Mouse (Mus musculus): ENCODE results near the gene Dbx1. TPM values are rescaled to one million over a fixed set of nuclear protein-coding genes. Genes with fewer than 3 reads are reported as not detected.
A peak's percentile ranks its signal among the peaks of the same experiment; 100 is the strongest.

Gene Dbx1
- polyA plus RNA-seq, 1 experiment from 2014 or later = 182 TPM

DNA sequence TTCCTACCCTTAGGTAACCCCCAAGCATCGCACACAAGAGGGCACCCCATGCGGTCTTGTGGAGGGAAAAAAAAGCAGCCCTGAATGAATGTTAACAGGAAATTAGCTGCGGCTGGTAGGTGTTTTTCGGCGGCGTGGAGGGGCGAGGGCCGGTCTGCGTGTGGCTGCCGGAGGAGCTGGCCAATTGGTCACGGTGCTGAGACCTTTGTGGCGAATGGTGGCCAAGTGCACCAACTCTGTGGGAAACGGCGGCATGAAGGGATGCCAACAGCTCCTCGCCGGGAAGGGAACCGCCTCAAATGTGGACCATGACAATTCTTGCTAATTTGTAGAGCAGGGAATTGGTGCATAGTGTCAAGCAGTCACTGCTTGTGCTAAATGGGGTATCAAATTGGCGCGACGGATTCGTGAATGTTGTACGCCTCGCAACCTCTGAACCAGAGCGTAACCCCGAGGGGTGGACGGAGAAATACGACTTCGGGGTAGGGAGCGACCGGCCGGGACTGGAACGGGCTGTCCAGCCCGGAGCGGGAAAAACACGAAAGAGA is 1.5 kb downstream of the Dbx1 start:
- Histone ChIP-seq H3K9ac (ENCODE audit: low read length) (peak overlapping the region; percentile 76), H3K36me3 (ENCODE audit: control insufficient read depth, insufficient read depth, low read length) (no peaks in the 10 kb centered on the region), H3K4me1 (ENCODE audit: control insufficient read depth, insufficient read depth, low read length) (peaks cover 46% of the 10 kb centered on the region), H3K9me3 (ENCODE audit: control insufficient read depth, low read length) (no peaks in the 10 kb centered on the region), H3K27me3 (ENCODE audit: control insufficient read depth, insufficient read depth, low read length) (peaks cover 64% of the 10 kb centered on the region), H3K4me3 (ENCODE audit: low read depth, low read length) (peak overlapping the region; percentile 56), H3K27ac (ENCODE audit: low read depth, low read length) (peak overlapping the region; percentile 84), H3K4me2 (peak overlapping the region; percentile 49)
- WGBS = under 1% methylated on average over 35 of the region's 35 CpGs
- DNase-seq (ENCODE audit: low spot score, missing footprints) = peak; percentile 98
- peak; percentile 31 for ATAC-seq (ENCODE audit: low FRiP score)

DNA sequence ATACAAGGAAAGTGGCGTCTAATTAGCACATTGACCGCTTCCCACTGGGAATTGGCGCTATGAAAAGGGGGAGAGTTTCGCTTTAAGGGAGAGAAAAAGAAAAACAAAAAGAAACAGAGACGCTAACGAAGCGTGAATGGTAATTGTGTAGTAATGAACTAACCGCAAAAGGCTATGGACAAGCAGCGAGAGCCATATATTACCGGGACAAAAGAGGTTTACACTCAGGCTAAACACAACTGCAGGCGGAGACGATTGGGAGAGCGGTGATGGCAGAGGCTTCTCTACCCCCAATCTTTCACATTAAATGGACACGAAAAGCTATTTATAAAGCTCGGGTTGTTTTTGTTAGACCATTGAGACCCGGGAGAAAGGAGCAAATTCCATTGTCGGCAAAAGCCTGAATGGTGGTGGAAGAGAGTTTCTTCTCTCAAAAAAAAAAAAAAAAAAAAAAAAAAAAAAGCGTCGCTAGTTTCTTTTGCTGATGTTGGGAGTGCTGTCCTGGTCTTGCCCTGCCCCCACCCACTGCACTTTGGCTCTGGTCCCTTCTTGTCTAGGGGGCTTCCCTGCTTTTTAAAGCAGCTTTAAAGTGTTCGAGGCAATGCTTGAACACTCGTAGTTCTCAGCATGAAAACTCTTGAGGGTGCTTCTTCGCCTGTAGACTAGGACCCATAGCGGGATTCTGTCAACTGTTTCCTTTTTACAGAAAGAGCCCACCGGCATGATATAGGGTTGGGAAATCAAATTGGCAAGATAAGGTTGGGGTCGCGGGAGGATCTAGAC is 2.2 kb downstream of the Dbx1 start:
- peak; percentile 96 for DNase-seq (ENCODE audit: low spot score, missing footprints)
- H3K4me2 ChIP-seq = peak overlapping the region; percentile 49
- ATAC-seq (ENCODE audit: low FRiP score) = no peak; the same call in 1 of the 2 replicates
- H3K36me3 ChIP-seq (ENCODE audit: control insufficient read depth, insufficient read depth, low read length) = no peaks in the 10 kb centered on the region
- WGBS = under 1% methylated on average over 26 of the region's 26 CpGs
- peak overlapping the region; percentile 84 for H3K27ac ChIP-seq (ENCODE audit: low read depth, low read length)
- H3K9me3 ChIP-seq (ENCODE audit: control insufficient read depth, low read length) = no peaks in the 10 kb centered on the region
- peaks cover 42% of the 10 kb centered on the region for H3K4me1 ChIP-seq (ENCODE audit: control insufficient read depth, insufficient read depth, low read length)
- peaks cover 62% of the 10 kb centered on the region for H3K27me3 ChIP-seq (ENCODE audit: control insufficient read depth, insufficient read depth, low read length)
- peak overlapping the region; percentile 56 for H3K4me3 ChIP-seq (ENCODE audit: low read depth, low read length)
- peak overlapping the region; percentile 76 for H3K9ac ChIP-seq (ENCODE audit: low read length)

DNA sequence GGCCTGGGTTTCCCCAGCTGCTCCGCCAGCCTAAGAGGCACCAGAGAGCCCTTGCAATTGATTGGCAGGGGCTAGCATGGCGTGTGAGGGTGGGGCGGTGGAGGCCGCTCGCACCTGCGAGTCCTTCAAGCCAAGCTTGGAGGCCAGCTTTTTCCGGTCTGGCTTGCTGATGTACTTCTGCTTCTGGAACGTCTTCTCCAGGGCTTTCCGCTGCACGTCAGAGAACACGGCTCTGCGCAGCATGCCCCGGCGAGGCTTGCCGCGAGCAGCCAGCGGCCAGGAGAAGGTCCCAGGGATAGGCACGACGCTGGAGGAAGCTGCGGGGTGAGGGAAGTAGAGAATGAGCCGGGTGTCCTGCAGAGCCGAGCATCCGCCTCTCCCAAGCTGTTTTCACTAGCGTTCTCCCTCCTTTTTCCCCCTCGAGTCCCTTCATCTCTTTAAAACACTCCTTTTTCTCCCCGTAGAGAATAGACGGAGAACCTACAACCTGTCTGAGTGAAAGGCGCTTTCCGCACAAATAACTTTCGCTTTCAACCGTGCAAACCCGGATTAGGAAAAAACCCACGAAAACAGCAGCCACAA is 3.2 kb downstream of the Dbx1 start:
- Histone ChIP-seq H3K4me2 (peak overlapping the region; percentile 49), H3K9ac (ENCODE audit: low read length) (peak overlapping the region; percentile 76), H3K36me3 (ENCODE audit: control insufficient read depth, insufficient read depth, low read length) (no peaks in the 10 kb centered on the region), H3K4me3 (ENCODE audit: low read depth, low read length) (peak overlapping the region; percentile 56), H3K27ac (ENCODE audit: low read depth, low read length) (peak overlapping the region; percentile 33), H3K9me3 (ENCODE audit: control insufficient read depth, low read length) (no peaks in the 10 kb centered on the region), H3K4me1 (ENCODE audit: control insufficient read depth, insufficient read depth, low read length) (peaks cover 35% of the 10 kb centered on the region), H3K27me3 (ENCODE audit: control insufficient read depth, insufficient read depth, low read length) (peaks cover 59% of the 10 kb centered on the region)
- ATAC-seq (ENCODE audit: low FRiP score) = no peak
- WGBS = under 1% methylated on average over 33 of the region's 33 CpGs
- peak; percentile 97 for DNase-seq (ENCODE audit: low spot score, missing footprints)

DNA sequence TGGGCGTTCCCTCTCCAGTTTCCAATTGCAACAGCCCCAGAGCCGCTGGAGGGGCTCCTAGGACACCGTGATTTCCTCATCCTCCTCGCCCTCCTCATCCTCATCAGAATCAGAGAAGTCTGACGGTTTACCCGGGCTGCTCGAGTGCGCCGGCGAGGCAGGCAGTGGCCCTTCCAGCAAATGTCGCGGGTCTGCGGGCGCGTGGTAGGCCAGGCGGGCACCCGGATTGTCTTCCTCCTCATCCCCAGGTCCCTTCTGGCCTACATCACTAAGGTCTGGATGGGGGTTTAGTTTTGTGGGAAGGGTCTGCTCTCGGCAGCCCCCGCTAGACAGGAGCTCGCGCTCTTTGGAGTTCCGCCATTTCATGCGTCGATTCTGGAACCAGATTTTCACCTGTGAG is 4.3 kb downstream of the Dbx1 start:
- DNase-seq (ENCODE audit: low spot score, missing footprints) (peak; percentile 93), ATAC-seq (ENCODE audit: low FRiP score) (no peak)
- 14% methylated on average over 24 of the region's 24 CpGs for WGBS
- Histone ChIP-seq H3K4me2 (peak overlapping the region; percentile 49), H3K36me3 (ENCODE audit: control insufficient read depth, insufficient read depth, low read length) (no peaks in the 10 kb centered on the region), H3K4me1 (ENCODE audit: control insufficient read depth, insufficient read depth, low read length) (peaks cover 29% of the 10 kb centered on the region), H3K9me3 (ENCODE audit: control insufficient read depth, low read length) (no peaks in the 10 kb centered on the region), H3K9ac (ENCODE audit: low read length) (peak overlapping the region; percentile 64), H3K4me3 (ENCODE audit: low read depth, low read length) (peak overlapping the region; percentile 56), H3K27ac (ENCODE audit: low read depth, low read length) (peak overlapping the region; percentile 30), H3K27me3 (ENCODE audit: control insufficient read depth, insufficient read depth, low read length) (peaks cover 63% of the 10 kb centered on the region)

DNA sequence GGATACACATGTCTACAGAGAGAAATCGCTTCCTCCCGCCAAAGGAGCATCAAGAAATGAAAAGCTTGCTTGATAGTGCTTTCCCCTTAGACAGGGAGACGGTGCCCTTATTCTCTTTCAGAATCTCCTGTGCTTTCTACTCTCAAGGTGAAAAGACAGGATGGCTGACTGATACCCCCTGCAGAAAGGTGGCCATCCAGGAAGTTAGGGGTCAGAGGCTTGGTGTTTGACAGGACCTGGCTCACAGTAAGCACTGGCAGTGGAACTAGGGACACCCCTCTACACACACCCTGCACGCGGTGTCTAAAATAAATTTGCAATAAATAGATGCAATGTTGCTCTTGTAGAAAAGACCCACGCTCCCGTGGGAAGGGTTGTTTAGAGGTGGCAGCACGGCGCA is 4.8 kb downstream of the Dbx1 start:
- WGBS = 27% methylated on average over 9 of the region's 9 CpGs
- Histone ChIP-seq H3K9ac (ENCODE audit: low read length) (peak overlapping the region; percentile 64), H3K36me3 (ENCODE audit: control insufficient read depth, insufficient read depth, low read length) (no peaks in the 10 kb centered on the region), H3K9me3 (ENCODE audit: control insufficient read depth, low read length) (no peaks in the 10 kb centered on the region), H3K4me1 (ENCODE audit: control insufficient read depth, insufficient read depth, low read length) (peaks cover 25% of the 10 kb centered on the region), H3K4me3 (ENCODE audit: low read depth, low read length) (peak overlapping the region; percentile 56), H3K27ac (ENCODE audit: low read depth, low read length) (peak overlapping the region; percentile 30), H3K27me3 (ENCODE audit: control insufficient read depth, insufficient read depth, low read length) (peaks cover 65% of the 10 kb centered on the region), H3K4me2 (peak overlapping the region; percentile 49)
- DNase-seq (ENCODE audit: low spot score, missing footprints) = peak; percentile 91
- ATAC-seq (ENCODE audit: low FRiP score) = no peak

DNA sequence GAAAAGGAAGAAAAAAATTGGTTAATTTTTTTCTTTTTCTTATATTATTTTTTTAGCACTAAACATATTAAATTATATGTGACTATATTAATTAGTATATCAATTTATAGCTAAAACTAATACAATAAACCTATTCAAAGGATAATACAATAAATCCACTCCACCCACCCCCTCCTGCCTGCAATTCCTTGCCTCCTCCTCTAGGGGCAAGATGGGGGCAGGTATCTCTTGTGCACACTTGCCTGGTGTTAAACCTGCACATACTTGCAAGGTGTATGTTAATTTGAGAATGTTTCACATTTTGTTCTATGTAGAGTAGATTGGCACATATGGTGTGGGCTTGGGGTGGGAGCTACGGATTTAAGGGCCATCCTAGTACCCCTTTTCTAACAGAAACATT is 16.5 kb downstream of the Dbx1 start:
- ATAC-seq (ENCODE audit: low FRiP score) = no peak

DNA sequence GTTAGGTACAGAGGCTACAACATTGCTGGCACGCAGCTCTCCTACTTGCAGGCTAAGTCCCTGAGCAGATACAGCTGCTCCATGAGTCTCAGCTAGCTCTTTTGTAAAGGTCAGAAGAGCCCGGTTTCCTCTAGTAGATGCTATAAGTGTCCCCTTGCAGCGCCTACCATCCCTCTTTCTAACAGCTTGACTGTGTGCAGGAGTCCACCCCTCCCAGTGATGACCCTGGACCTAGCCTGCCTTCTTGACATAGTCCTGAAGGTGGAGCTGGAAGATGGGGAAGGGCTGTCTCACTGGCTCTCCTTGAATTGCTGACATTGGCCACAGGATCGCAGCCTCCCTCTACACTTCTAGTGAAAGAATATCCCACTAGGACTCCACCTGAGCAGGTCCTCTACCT is 19.6 kb downstream of the Dbx1 start:
- Histone ChIP-seq H3K4me2 (no peak overlapping the region), H3K27me3 (ENCODE audit: control insufficient read depth, insufficient read depth, low read length) (peaks cover 25% of the 10 kb centered on the region), H3K9me3 (ENCODE audit: control insufficient read depth, low read length) (no peaks in the 10 kb centered on the region), H3K9ac (ENCODE audit: low read length) (no peak overlapping the region), H3K4me3 (ENCODE audit: low read depth, low read length) (no peak overlapping the region), H3K27ac (ENCODE audit: low read depth, low read length) (no peak overlapping the region), H3K36me3 (ENCODE audit: control insufficient read depth, insufficient read depth, low read length) (no peaks in the 10 kb centered on the region), H3K4me1 (ENCODE audit: control insufficient read depth, insufficient read depth, low read length) (peaks cover 7% of the 10 kb centered on the region)
- peak; percentile 52 for ATAC-seq (ENCODE audit: low FRiP score)
- peak; percentile 88 for DNase-seq (ENCODE audit: low spot score, missing footprints)
- WGBS = 64% methylated on average over 4 of the region's 4 CpGs

More for the DNA sequence above, 16.5 kb downstream of the Dbx1 start:
- H3K4me3 ChIP-seq (ENCODE audit: low read depth, low read length) = no peak overlapping the region
- no peaks in the 10 kb centered on the region for H3K9me3 ChIP-seq (ENCODE audit: control insufficient read depth, low read length)
- peaks cover 7% of the 10 kb centered on the region for H3K4me1 ChIP-seq (ENCODE audit: control insufficient read depth, insufficient read depth, low read length)
- H3K4me2 ChIP-seq = no peak overlapping the region
- H3K9ac ChIP-seq (ENCODE audit: low read length) = no peak overlapping the region
- H3K36me3 ChIP-seq (ENCODE audit: control insufficient read depth, insufficient read depth, low read length) = no peaks in the 10 kb centered on the region
- 81% methylated on average over 1 of the region's 1 CpGs for WGBS
- no peak for DNase-seq (ENCODE audit: low spot score, missing footprints)
- H3K27me3 ChIP-seq (ENCODE audit: control insufficient read depth, insufficient read depth, low read length) = peaks cover 38% of the 10 kb centered on the region
- no peak overlapping the region for H3K27ac ChIP-seq (ENCODE audit: low read depth, low read length)

DNA sequence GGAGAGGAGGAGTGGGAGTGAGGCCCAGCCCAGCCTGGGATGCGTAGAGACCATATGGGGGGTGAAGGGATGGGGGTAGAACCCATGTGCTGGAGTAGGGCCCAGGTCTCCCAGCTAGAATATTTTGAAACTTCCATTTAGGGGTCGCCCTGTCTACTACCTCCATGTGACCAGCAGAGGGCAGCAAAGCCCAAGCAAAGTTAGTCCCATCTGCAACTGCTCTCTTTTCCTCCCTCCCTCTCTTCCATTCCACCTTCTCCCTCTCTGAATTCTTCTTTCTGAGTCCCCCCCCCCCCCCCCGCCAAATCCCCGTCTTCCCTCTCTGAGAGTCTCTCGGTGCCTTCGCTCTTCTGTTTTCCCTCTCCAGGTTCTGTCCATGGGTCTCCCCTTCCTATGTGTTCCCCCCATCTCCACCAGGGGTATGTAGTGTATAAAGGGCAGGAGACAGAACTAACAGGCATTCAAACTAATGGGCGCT is 20.4 kb downstream of the Dbx1 start:
- H3K4me1 ChIP-seq (ENCODE audit: control insufficient read depth, insufficient read depth, low read length) = peaks cover 7% of the 10 kb centered on the region
- ATAC-seq (ENCODE audit: low FRiP score) (peak; percentile 78), DNase-seq (ENCODE audit: low spot score, missing footprints) (peak; percentile 98)
- H3K4me2 ChIP-seq = peak overlapping the region; percentile 22; the same call in 1 of the 2 replicates
- H3K9ac ChIP-seq (ENCODE audit: low read length) = no peak overlapping the region
- H3K36me3 ChIP-seq (ENCODE audit: control insufficient read depth, insufficient read depth, low read length) = no peaks in the 10 kb centered on the region
- whole genome bisulfite sequencing = 12% methylated on average over 6 of the region's 7 CpGs
- H3K9me3 ChIP-seq (ENCODE audit: control insufficient read depth, low read length) = no peaks in the 10 kb centered on the region
- H3K4me3 ChIP-seq (ENCODE audit: low read depth, low read length) = no peak overlapping the region
- no peak overlapping the region for H3K27ac ChIP-seq (ENCODE audit: low read depth, low read length)
- peaks cover 22% of the 10 kb centered on the region for H3K27me3 ChIP-seq (ENCODE audit: control insufficient read depth, insufficient read depth, low read length)
